Mouse (Mus musculus) naive thymus-derived CD4-positive, alpha-beta T cell, adult 2 months (primary cell): ENCODE data around the gene D8Ertd738e.

Experiments used
- DNase-seq: peaks from one replicate; pipeline ENCODE4 v3.0.0-alpha.2; 2011; ENCODE audit warnings: low read depth

Gene D8Ertd738e

GRCm38 (mm10) chr8:84202938-84203917 is 46.3 kb downstream of the D8Ertd738e start:
- DNase-seq = peak; percentile 87

DNA sequence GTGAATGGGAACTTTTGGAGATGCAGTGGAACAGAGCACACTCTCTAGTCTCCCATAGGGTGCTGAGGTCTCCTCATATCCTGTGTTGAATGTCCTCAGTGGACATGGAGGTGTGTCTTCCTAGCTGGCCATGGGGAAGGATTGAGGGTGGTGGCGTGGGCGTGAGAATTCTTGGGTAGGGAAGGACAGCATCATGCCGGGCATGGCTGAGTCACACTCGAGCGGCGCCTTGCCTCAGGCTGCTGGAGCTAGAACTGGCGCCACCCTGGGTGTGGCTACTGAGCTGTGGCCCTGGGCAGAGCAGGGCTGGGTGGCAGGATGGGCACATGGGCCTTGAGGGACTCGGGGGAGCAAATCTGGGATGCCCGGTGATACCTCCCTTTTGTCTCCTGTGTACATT is 47.1 kb downstream of the D8Ertd738e start:
- DNase-seq = peak; percentile 47

DNA sequence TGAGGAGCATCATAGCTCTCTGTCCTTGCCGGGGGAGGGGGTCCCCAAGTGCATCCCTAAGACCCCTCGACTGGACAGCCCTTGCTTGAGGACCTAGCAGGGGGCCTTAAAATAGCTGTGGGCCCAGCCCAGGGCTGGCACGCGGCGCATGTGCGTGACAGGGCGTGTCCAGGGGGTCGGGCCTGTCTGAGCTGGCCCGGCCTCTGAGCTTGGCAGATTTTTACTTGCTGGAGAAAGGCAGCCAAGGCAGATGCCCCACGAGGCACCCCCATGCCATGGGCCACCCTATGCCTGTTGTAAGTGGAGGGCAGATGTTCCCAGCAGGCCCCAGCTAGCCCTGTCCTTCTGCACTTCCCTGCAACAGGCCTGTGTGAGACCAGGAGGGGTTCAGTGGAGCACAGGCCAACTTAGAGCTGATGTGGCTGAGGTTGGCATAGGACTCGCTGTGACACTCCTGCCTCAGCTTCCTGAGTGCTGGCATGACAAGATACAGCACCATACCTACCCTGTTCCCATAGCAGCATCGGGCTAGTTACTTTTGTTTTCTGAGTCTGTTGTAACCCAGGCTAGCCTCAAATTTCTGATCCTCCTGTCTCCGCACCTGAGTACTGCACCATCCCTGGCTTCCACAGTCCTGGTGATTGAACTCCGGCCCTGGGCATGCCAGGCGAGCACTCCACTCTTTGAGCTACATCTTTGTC is 47.8 kb downstream of the D8Ertd738e start:
- DNase-seq = peak; percentile 61

GRCm38 (mm10) chr8:84200652-84201544 is 48.6 kb downstream of the D8Ertd738e start:
- DNase-seq = peak; percentile 64

GRCm38 (mm10) chr8:84200126-84200555 is 49.4 kb downstream of the D8Ertd738e start:
- DNase-seq = peak; percentile 45

GRCm38 (mm10) chr8:84199348-84200125 is 50.0 kb downstream of the D8Ertd738e start:
- DNase-seq = peak; percentile 55

GRCm38 (mm10) chr8:84198871-84199270 is 50.6 kb downstream of the D8Ertd738e start:
- no peak for DNase-seq

DNA sequence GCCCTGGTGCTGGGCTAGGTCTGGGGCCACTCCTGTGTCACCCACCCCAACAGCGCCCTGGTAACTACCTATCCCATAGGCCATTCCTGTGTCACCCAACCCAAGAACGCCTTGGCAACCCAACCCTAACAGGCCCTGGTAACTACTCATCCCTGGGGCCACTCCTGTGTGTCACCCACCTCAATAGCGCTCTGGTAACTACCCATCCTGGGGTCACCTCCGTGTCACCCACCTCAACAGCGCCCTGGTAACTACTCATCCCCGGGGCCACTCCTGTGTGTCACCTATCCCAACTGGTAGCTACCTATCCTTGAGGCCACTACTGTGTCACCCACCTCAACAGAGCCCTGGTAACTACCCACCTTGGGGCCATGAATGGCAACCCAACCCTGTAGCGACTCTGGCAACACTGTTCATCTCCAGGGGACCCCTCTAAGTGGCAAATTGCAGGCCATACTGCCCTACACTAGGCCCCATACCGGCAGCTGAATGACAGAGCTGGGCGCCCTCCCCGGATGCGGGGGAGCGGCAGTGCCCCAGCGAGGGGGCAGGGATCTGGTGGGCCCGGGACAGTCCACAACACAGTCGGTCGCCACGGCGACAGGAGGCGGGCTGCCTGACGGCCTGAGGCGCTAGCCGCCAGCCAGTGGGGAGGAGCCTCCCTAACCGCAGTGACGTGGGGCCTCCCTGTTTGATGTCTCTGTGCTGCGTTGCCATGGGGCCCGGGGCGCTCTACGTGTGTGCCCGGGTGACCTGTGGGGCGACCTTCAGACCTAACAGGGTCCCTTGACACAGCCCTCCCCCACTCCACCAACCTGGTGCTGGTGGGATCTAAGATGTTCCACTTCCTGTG is 51.4 kb downstream of the D8Ertd738e start:
- peak; percentile 99 for DNase-seq

DNA sequence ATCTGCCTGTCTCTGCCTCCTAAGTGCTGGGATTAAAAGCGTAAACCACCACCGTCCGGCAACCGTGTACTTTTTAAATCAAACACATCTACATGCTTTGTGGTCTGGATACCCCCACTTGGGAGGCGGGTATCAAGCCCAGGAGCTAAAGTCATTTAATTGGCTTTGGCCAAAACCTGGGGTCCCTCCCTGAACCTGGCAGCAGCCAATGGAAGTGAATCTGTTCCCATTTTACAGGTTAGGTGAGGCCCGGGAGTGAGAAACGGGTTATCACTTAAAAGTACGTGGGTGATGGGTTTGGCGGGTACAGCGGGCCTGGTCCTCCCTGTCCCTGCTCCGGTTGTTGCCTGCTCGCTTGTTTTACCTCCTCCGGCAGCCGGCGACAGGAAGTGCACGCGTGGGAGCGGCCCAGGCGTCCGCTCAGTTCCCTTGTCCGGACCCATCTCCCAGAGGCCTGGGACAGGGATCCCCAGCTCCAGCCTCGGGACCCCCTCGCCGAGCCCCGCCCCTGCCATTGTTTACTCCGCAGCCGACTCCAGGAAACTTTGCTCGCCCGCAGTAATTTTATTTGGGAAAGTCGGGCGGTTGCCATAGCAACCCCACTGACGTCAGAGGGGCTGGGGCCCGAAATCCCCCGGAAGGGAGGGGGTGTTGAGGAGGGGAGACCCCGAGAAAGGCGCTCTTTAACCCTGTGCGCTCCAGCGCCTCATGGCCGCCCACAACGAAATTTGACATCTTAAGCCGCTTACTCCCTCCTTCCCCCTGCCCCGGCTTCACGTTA is 52.2 kb downstream of the D8Ertd738e start:
- DNase-seq = peak; percentile 95
